Mouse (Mus musculus) heart, embryonic 14.5 days (tissue): Measurements from ENCODE around the gene Cdk5rap1. TPM values are rescaled to one million over a fixed set of nuclear protein-coding genes. Genes with fewer than 3 reads are reported as not detected.
"Not testable (repeated sequence)": the region's sequence is repeated elsewhere in the genome, so short reads cannot be mapped to it uniquely, and the experiment has no call there.

ENCODE experiments used
- ATAC-seq: fragments of 200-750 bp; cut with Nextera tagmentation; 2 replicates; pipeline ENCODE4 v1.8.0; 2017; ENCODE audit warnings: low read depth, moderate TSS enrichment; ENCODE audit not compliant: insufficient number of reproducible peaks, insufficient read depth, low FRiP score
- H3K27ac ChIP-seq, 2 experiments: fragments of 200-500 bp in 1 of 2; fragments of 300-500 bp in 1 of 2; sonication (generic) in 1 of 2; replicated peaks in 1 of 2; 2 replicates each; pipeline ENCODE4 v1.5.1; 2012 to 2014; ENCODE audit warnings: low read depth in 2 of 2, low read length in 2 of 2, control low read depth in 1 of 2, mild to moderate bottlenecking in 1 of 2, mixed read lengths in 1 of 2; ENCODE audit not compliant: control insufficient read depth in 1 of 2, insufficient read depth in 1 of 2
- H3K27me3 ChIP-seq: fragments of 300-500 bp; sonication (generic); 2 replicates; pipeline ENCODE4 v1.6.1; 2014; ENCODE audit warnings: mild to moderate bottlenecking, low read length, control low read depth; ENCODE audit not compliant: control insufficient read depth, insufficient read depth
- H3K36me3 ChIP-seq: fragments of 300-500 bp; sonication (generic); 2 replicates; pipeline ENCODE4 v1.6.1; 2014; ENCODE audit warnings: mild to moderate bottlenecking, control low read depth, low read length, mixed read lengths; ENCODE audit not compliant: control insufficient read depth, insufficient read depth
- H3K4me1 ChIP-seq, 2 experiments: fragments of 200-500 bp in 1 of 2; fragments of 300-500 bp in 1 of 2; sonication (generic) in 1 of 2; 2 replicates each; pipeline ENCODE4 v1.6.1; 2012 to 2014; ENCODE audit warnings: low read length in 2 of 2, control low read depth in 1 of 2, mixed read lengths in 1 of 2; ENCODE audit not compliant: control insufficient read depth in 2 of 2, insufficient read depth in 2 of 2
- H3K4me2 ChIP-seq: fragments of 300-500 bp; sonication (generic); 2 replicates; pipeline ENCODE4 v1.6.1; 2014; ENCODE audit warnings: mild to moderate bottlenecking, low read length
- H3K4me3 ChIP-seq, 2 experiments: fragments of 200-500 bp in 1 of 2; fragments of 300-500 bp in 1 of 2; sonication (generic) in 1 of 2; 2 replicates each; pipeline ENCODE4 v1.5.1; 2012 to 2014; ENCODE audit warnings: low read length in 2 of 2, mild to moderate bottlenecking in 2 of 2, control low read depth in 1 of 2, low read depth in 1 of 2, moderate library complexity in 1 of 2; ENCODE audit not compliant: control insufficient read depth in 1 of 2, insufficient read depth in 1 of 2
- H3K9ac ChIP-seq: fragments of 300-500 bp; sonication (generic); 2 replicates; pipeline ENCODE4 v1.6.1; 2014; ENCODE audit warnings: mild to moderate bottlenecking, low read length
- H3K9me3 ChIP-seq: fragments of 300-500 bp; sonication (generic); 2 replicates; pipeline ENCODE4 v1.6.1; 2016; ENCODE audit warnings: low read length, control low read depth; ENCODE audit not compliant: control insufficient read depth
- WGBS: fragments of 180-500 bp; shearing (Covaris S2); extraction: QIAGEN DNeasy Blood & Tissue Kit; methylation state at CpG from one replicate; pipeline ENCODE4 v1.1.7; 2014; 5-methylcytosine and 5-hydroxymethylcytosine counted together
- polyA plus RNA-seq: library from polyadenylated mRNA; unstranded; fragments of >200 nt; fragmentation: Nextera tagmentation; extraction: Ambion mirVana; gene quantifications from 2 replicates; pipeline ENCODE4 v1.2.1, GENCODE M21; 2014

Gene Cdk5rap1
- polyA plus RNA-seq, 1 experiment from 2014 or later: 14.4 TPM

- H3K27ac ChIP-seq, H3K27me3 ChIP-seq, H3K4me3 ChIP-seq, H3K9ac ChIP-seq, H3K4me2 ChIP-seq, H3K9me3 ChIP-seq, H3K36me3 ChIP-seq, ATAC-seq, H3K4me1 ChIP-seq: not testable (repeated sequence)
- 69% methylated on average over 5 of the region's 5 CpGs for WGBS
Measured at GRCm38 (mm10) chr2:154313771-154314170, 59.0 kb downstream of the Cdk5rap1 start.

GRCm38 (mm10) chr2:154306927-154307326 is 65.9 kb downstream of the Cdk5rap1 start, which contains the start of gene Bpifb9b:
Bpifb9b (plus strand) TSS chr2:154307227.
- not testable (repeated sequence) for H3K4me3 ChIP-seq, H3K4me2 ChIP-seq, H3K36me3 ChIP-seq, H3K27ac ChIP-seq, H3K27me3 ChIP-seq, H3K4me1 ChIP-seq, H3K9me3 ChIP-seq, ATAC-seq, H3K9ac ChIP-seq
- WGBS: 67% methylated on average over 4 of the region's 4 CpGs

- not testable (repeated sequence) for ATAC-seq, H3K36me3 ChIP-seq, H3K4me3 ChIP-seq, H3K27ac ChIP-seq, H3K9ac ChIP-seq, H3K4me2 ChIP-seq, H3K4me1 ChIP-seq, H3K9me3 ChIP-seq, H3K27me3 ChIP-seq
- 82% methylated on average over 1 of the region's 3 CpGs for WGBS
Measured at GRCm38 (mm10) chr2:154304604-154305003, 68.2 kb downstream of the Cdk5rap1 start.

GRCm38 (mm10) chr2:154301763-154302162 is 71.0 kb downstream of the Cdk5rap1 start:
- no peaks in the 10 kb centered on the region for H3K4me1 ChIP-seq
- H3K9me3 ChIP-seq: no peaks in the 10 kb centered on the region
- WGBS: 79% methylated on average over 3 of the region's 3 CpGs
- H3K27ac ChIP-seq: no peak overlapping the region
- no peak overlapping the region for H3K4me3 ChIP-seq
- H3K27me3 ChIP-seq: no peaks in the 10 kb centered on the region
- H3K9ac ChIP-seq: no peak overlapping the region
- no peak overlapping the region for H3K4me2 ChIP-seq
- no peaks in the 10 kb centered on the region for H3K36me3 ChIP-seq
- ATAC-seq: no peak

GRCm38 (mm10) chr2:154300496-154300895 is 72.3 kb downstream of the Cdk5rap1 start:
- Histone ChIP-seq H3K4me3 (no peak overlapping the region), H3K4me2 (no peak overlapping the region), H3K9me3 (no peaks in the 10 kb centered on the region), H3K27me3 (no peaks in the 10 kb centered on the region), H3K27ac (no peak overlapping the region), H3K4me1 (no peaks in the 10 kb centered on the region), H3K36me3 (no peaks in the 10 kb centered on the region), H3K9ac (no peak overlapping the region)
- ATAC-seq: peak; percentile 39; the same call in 1 of the 2 replicates
- WGBS: 15% methylated on average over 1 of the region's 1 CpGs

GRCm38 (mm10) chr2:154294746-154295145 is 78.1 kb downstream of the Cdk5rap1 start:
- ATAC-seq, H3K4me1 ChIP-seq, H3K9ac ChIP-seq, H3K9me3 ChIP-seq, H3K4me3 ChIP-seq, H3K36me3 ChIP-seq, H3K27me3 ChIP-seq, H3K27ac ChIP-seq: not testable (repeated sequence)
- H3K4me2 ChIP-seq: peak overlapping the region; percentile 36; the same call in 1 of the 2 replicates
- WGBS: 1% methylated on average over 10 of the region's 10 CpGs

GRCm38 (mm10) chr2:154292833-154293232 is 80.0 kb downstream of the Cdk5rap1 start:
- Histone ChIP-seq H3K27ac (no peak overlapping the region), H3K4me1 (no peaks in the 10 kb centered on the region), H3K36me3 (no peaks in the 10 kb centered on the region), H3K9me3 (no peaks in the 10 kb centered on the region), H3K4me3 (no peak overlapping the region), H3K4me2 (no peak overlapping the region), H3K9ac (no peak overlapping the region), H3K27me3 (no peaks in the 10 kb centered on the region)
- no peak for ATAC-seq
- 64% methylated on average over 1 of the region's 1 CpGs for WGBS

GRCm38 (mm10) chr2:154291866-154292265 is 80.9 kb downstream of the Cdk5rap1 start:
- not testable (repeated sequence) for H3K27ac ChIP-seq, H3K4me1 ChIP-seq, H3K4me2 ChIP-seq, H3K4me3 ChIP-seq, H3K27me3 ChIP-seq, H3K9ac ChIP-seq, H3K9me3 ChIP-seq, ATAC-seq, H3K36me3 ChIP-seq
- whole genome bisulfite sequencing: 82% methylated on average over 3 of the region's 3 CpGs
